Mouse (Mus musculus): ENCODE results near the gene Rictor. TPM values are rescaled to one million over a fixed set of nuclear protein-coding genes. Genes with fewer than 3 reads are reported as not detected.

Rictor gene
- polyA plus RNA-seq, 1 experiment: 23.7 TPM

GRCm38 (mm10) chr15:6711226-6711625, 3.0 kb downstream of the Rictor start:
- 95% methylated on average over 7 of the region's 7 CpGs for WGBS
- Histone ChIP-seq H3K4me1 (replicated peaks; ENCODE audit: control insufficient read depth, insufficient read depth, low read length) (peaks cover 8% of the 10 kb centered on the region), H3K27me3 (ENCODE audit: control insufficient read depth, insufficient read depth, low read length) (no peaks in the 10 kb centered on the region), H3K27ac (ENCODE audit: control insufficient read depth, insufficient read depth, low read length) (no peak overlapping the region), H3K4me3 (ENCODE audit: control insufficient read depth, insufficient read depth, low read length) (no peak overlapping the region), H3K36me3 (ENCODE audit: control insufficient read depth, insufficient read depth, low read length) (no peaks in the 10 kb centered on the region)
- no peak for DNase-seq
- no peak for TF ChIP-seq CTCF (IDR thresholded peaks at IDR 0.05; ENCODE audit: borderline replicate concordance, control insufficient read depth, extremely low read depth, insufficient read depth, low read length, poor library complexity)
- no peak for TF ChIP-seq POLR2A (IDR thresholded peaks at IDR 0.05; ENCODE audit: control insufficient read depth, extremely low read depth, insufficient read depth, low read length, poor library complexity)

GRCm38 (mm10) chr15:6714819-6715218, 6.6 kb downstream of the Rictor start:
- Histone ChIP-seq H3K4me1 (replicated peaks; ENCODE audit: control insufficient read depth, insufficient read depth, low read length) (peaks cover 6% of the 10 kb centered on the region), H3K27ac (ENCODE audit: control insufficient read depth, insufficient read depth, low read length) (no peak overlapping the region), H3K36me3 (ENCODE audit: control insufficient read depth, insufficient read depth, low read length) (no peaks in the 10 kb centered on the region), H3K4me3 (ENCODE audit: control insufficient read depth, insufficient read depth, low read length) (no peak overlapping the region), H3K27me3 (ENCODE audit: control insufficient read depth, insufficient read depth, low read length) (no peaks in the 10 kb centered on the region)
- WGBS: 90% methylated on average over 7 of the region's 7 CpGs
- TF ChIP-seq CTCF (IDR thresholded peaks at IDR 0.05; ENCODE audit: borderline replicate concordance, control insufficient read depth, extremely low read depth, insufficient read depth, low read length, poor library complexity) (no peak), POLR2A (IDR thresholded peaks at IDR 0.05; ENCODE audit: control insufficient read depth, extremely low read depth, insufficient read depth, low read length, poor library complexity) (no peak)
- no peak for DNase-seq

GRCm38 (mm10) chr15:6715237-6715636, 7.1 kb downstream of the Rictor start:
- WGBS: 96% methylated on average over 6 of the region's 6 CpGs
- H3K4me3 ChIP-seq (ENCODE audit: control insufficient read depth, insufficient read depth, low read length): no peak overlapping the region
- no peak for TF ChIP-seq POLR2A (IDR thresholded peaks at IDR 0.05; ENCODE audit: control insufficient read depth, extremely low read depth, insufficient read depth, low read length, poor library complexity)
- TF ChIP-seq CTCF (IDR thresholded peaks at IDR 0.05; ENCODE audit: borderline replicate concordance, control insufficient read depth, extremely low read depth, insufficient read depth, low read length, poor library complexity): no peak
- H3K27me3 ChIP-seq (ENCODE audit: control insufficient read depth, insufficient read depth, low read length): no peaks in the 10 kb centered on the region
- no peaks in the 10 kb centered on the region for H3K36me3 ChIP-seq (ENCODE audit: control insufficient read depth, insufficient read depth, low read length)
- H3K27ac ChIP-seq (ENCODE audit: control insufficient read depth, insufficient read depth, low read length): no peak overlapping the region
- DNase-seq: no peak
- peaks cover 6% of the 10 kb centered on the region for H3K4me1 ChIP-seq (replicated peaks; ENCODE audit: control insufficient read depth, insufficient read depth, low read length)

GRCm38 (mm10) chr15:6721385-6721784, 13.2 kb downstream of the Rictor start:
- DNase-seq: no peak
- Histone ChIP-seq H3K4me3 (ENCODE audit: control insufficient read depth, insufficient read depth, low read length) (no peak overlapping the region), H3K27ac (ENCODE audit: control insufficient read depth, insufficient read depth, low read length) (no peak overlapping the region), H3K36me3 (ENCODE audit: control insufficient read depth, insufficient read depth, low read length) (no peaks in the 10 kb centered on the region), H3K4me1 (replicated peaks; ENCODE audit: control insufficient read depth, insufficient read depth, low read length) (peaks cover 4% of the 10 kb centered on the region; the same call in 1 of the 2 replicates), H3K27me3 (ENCODE audit: control insufficient read depth, insufficient read depth, low read length) (no peaks in the 10 kb centered on the region)
- 90% methylated on average over 2 of the region's 2 CpGs for WGBS
- TF ChIP-seq CTCF (IDR thresholded peaks at IDR 0.05; ENCODE audit: borderline replicate concordance, control insufficient read depth, extremely low read depth, insufficient read depth, low read length, poor library complexity) (no peak), POLR2A (IDR thresholded peaks at IDR 0.05; ENCODE audit: control insufficient read depth, extremely low read depth, insufficient read depth, low read length, poor library complexity) (no peak)

- TF ChIP-seq POLR2A (IDR thresholded peaks at IDR 0.05; ENCODE audit: control insufficient read depth, extremely low read depth, insufficient read depth, low read length, poor library complexity): no peak
- no peak for TF ChIP-seq CTCF (IDR thresholded peaks at IDR 0.05; ENCODE audit: borderline replicate concordance, control insufficient read depth, extremely low read depth, insufficient read depth, low read length, poor library complexity)
- H3K27me3 ChIP-seq (ENCODE audit: control insufficient read depth, insufficient read depth, low read length): no peaks in the 10 kb centered on the region
- H3K4me3 ChIP-seq (ENCODE audit: control insufficient read depth, insufficient read depth, low read length): no peak overlapping the region
- 98% methylated on average over 4 of the region's 4 CpGs for WGBS
- peaks cover 6% of the 10 kb centered on the region; the same call in 1 of the 2 replicates for H3K4me1 ChIP-seq (replicated peaks; ENCODE audit: control insufficient read depth, insufficient read depth, low read length)
- H3K27ac ChIP-seq (ENCODE audit: control insufficient read depth, insufficient read depth, low read length): no peak overlapping the region
- H3K36me3 ChIP-seq (ENCODE audit: control insufficient read depth, insufficient read depth, low read length): no peaks in the 10 kb centered on the region
- no peak for DNase-seq
These were observed 13.6 kb downstream of the Rictor start for GRCm38 (mm10) chr15:6721802-6722201.

- Histone ChIP-seq H3K4me3 (ENCODE audit: control insufficient read depth, insufficient read depth, low read length) (no peak overlapping the region), H3K36me3 (ENCODE audit: control insufficient read depth, insufficient read depth, low read length) (no peaks in the 10 kb centered on the region), H3K27me3 (ENCODE audit: control insufficient read depth, insufficient read depth, low read length) (no peaks in the 10 kb centered on the region), H3K27ac (ENCODE audit: control insufficient read depth, insufficient read depth, low read length) (no peak overlapping the region), H3K4me1 (replicated peaks; ENCODE audit: control insufficient read depth, insufficient read depth, low read length) (peaks cover 6% of the 10 kb centered on the region; the same call in 1 of the 2 replicates)
- WGBS: 96% methylated on average over 11 of the region's 11 CpGs
- TF ChIP-seq CTCF (IDR thresholded peaks at IDR 0.05; ENCODE audit: borderline replicate concordance, control insufficient read depth, extremely low read depth, insufficient read depth, low read length, poor library complexity) (no peak), POLR2A (IDR thresholded peaks at IDR 0.05; ENCODE audit: control insufficient read depth, extremely low read depth, insufficient read depth, low read length, poor library complexity) (no peak)
- no peak for DNase-seq
These were observed 14.4 kb downstream of the Rictor start for GRCm38 (mm10) chr15:6722405-6723176.

All from thymus, adult 2 months (tissue).